Mouse (Mus musculus) heart, adult 2 months (tissue): ENCODE results near the gene Hmgb2. TPM values are rescaled to one million over a fixed set of nuclear protein-coding genes. Genes with fewer than 3 reads are reported as not detected.
"Not testable (repeated sequence)": the region's sequence is repeated elsewhere in the genome, so short reads cannot be mapped to it uniquely, and the experiment has no call there.

Source experiments
- DNase-seq, 2 experiments: peaks; one replicate each; pipeline ENCODE4 v3.0.0; 2021
- H3K27ac ChIP-seq: fragments of 200-600 bp; 2 replicates; pipeline ENCODE4 v1.8.1; 2022
- H3K27me3 ChIP-seq: fragments of 200-500 bp; 2 replicates; pipeline ENCODE4 v1.6.1; 2012; ENCODE audit warnings: mild to moderate bottlenecking, low read length, inconsistent platforms, mixed read lengths; ENCODE audit not compliant: control insufficient read depth, insufficient read depth
- H3K36me3 ChIP-seq: fragments of 200-500 bp; 2 replicates; pipeline ENCODE4 v1.6.1; 2012; ENCODE audit warnings: low read length, inconsistent platforms; ENCODE audit not compliant: control insufficient read depth, insufficient read depth
- H3K4me1 ChIP-seq: fragments of 200-500 bp; 2 replicates; pipeline ENCODE4 v1.6.1; 2011; ENCODE audit warnings: low read length; ENCODE audit not compliant: control insufficient read depth, insufficient read depth
- H3K4me3 ChIP-seq: fragments of 200-600 bp; 2 replicates; pipeline ENCODE4 v1.8.1; 2022
- H3K79me2 ChIP-seq: fragments of 200-500 bp; replicated peaks from 2 replicates; pipeline ENCODE4 v1.6.1; 2012; ENCODE audit warnings: mild to moderate bottlenecking, inconsistent platforms, low read length, moderate library complexity, mixed read lengths; ENCODE audit not compliant: control insufficient read depth, insufficient read depth
- H3K9ac ChIP-seq: fragments of 200-500 bp; 2 replicates; pipeline ENCODE4 v1.6.1; 2012; ENCODE audit warnings: low read depth, mild to moderate bottlenecking, control low read depth, inconsistent platforms, low read length, mixed read lengths
- CTCF ChIP-seq: fragments of 200-600 bp; IDR thresholded peaks from 2 replicates; pipeline ENCODE4 v1.8.1; 2022; ENCODE audit warnings: antibody characterized with exemption, mild to moderate bottlenecking, moderate library complexity
- EP300 ChIP-seq: fragments of 200-500 bp; IDR thresholded peaks from 2 replicates; pipeline ENCODE4 v1.6.1; 2011; ENCODE audit warnings: low read depth, low read length, control low read depth; ENCODE audit not compliant: insufficient read depth
- POLR2A ChIP-seq: fragments of 200-500 bp; IDR thresholded peaks from 2 replicates; pipeline ENCODE4 v1.6.1; 2011; ENCODE audit warnings: mild to moderate bottlenecking, low read depth, low read length, control low read depth; ENCODE audit not compliant: insufficient read depth
- WGBS: fragments of 180-500 bp; shearing (Covaris S2); methylation state at CpG from one replicate; pipeline ENCODE4 v1.1.7; 2018; 5-methylcytosine and 5-hydroxymethylcytosine counted together
- intact Hi-C: fragments of 180-260 bp; cut with DNase I; formaldehyde crosslinking; loops from one replicate; pipeline ENCODE4 v1.15.1; 2025
- polyA plus RNA-seq: library from polyadenylated mRNA; depleted of rRNA; stranded (reverse); fragments of >200 nt; gene quantifications from 2 replicates; pipeline ENCODE4 v1.2.3, GENCODE M21; 2012
- total RNA-seq, 2 experiments: library from RNA; stranded (reverse); gene quantifications; 2 replicates each; pipeline ENCODE4 v1.2.3; 2021

Gene Hmgb2
- total and polyA plus RNA-seq, 3 experiments = 1.1 to 9.2 (median 9.1) TPM

GRCm38 (mm10) chr8:57512141-57513056 lies 692 bp downstream of the Hmgb2 start:
- peak overlapping the region; percentile 99 for H3K27ac ChIP-seq
- H3K36me3 ChIP-seq = peaks cover 7% of the 10 kb centered on the region
- no peaks in the 10 kb centered on the region for H3K79me2 ChIP-seq
- H3K4me1 ChIP-seq = peaks cover 2% of the 10 kb centered on the region
- H3K9ac ChIP-seq = peak overlapping the region; percentile 93
- H3K27me3 ChIP-seq = no peaks in the 10 kb centered on the region
- TF ChIP-seq EP300 (no peak), POLR2A (no peak), CTCF (no peak)
- H3K4me3 ChIP-seq = peak overlapping the region; percentile 80
- DNase-seq = peak; percentile 49 to 59
- intact Hi-C loops = loop anchor here (1.0 to 5.0 kb wide), 3 partner anchors 17 to 80 kb away; partner anchors contain the start of gene Sap30
- under 1% methylated on average over 76 of the region's 96 CpGs for WGBS

DNA sequence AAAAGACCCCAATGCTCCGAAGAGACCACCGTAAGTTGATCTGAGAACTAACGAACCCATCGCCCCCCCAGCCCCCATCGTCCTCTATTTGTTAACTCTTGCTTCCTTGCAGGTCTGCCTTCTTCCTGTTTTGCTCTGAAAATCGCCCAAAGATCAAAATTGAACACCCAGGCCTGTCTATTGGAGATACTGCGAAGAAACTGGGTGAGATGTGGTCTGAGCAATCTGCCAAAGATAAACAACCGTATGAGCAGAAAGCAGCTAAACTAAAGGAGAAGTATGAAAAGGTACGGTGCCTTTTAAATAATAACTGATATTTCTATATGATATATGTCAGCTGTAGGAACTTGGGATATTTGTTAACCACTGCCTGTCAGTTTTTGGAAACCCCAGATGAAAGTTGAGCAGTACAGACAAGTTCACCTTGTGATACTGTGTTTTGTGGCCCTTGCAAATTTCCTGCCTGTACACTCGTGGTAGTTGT lies 1.5 kb downstream of the Hmgb2 start:
- H3K27me3 ChIP-seq, DNase-seq, H3K36me3 ChIP-seq, H3K79me2 ChIP-seq, H3K9ac ChIP-seq, H3K4me1 ChIP-seq: not testable (repeated sequence)
- H3K27ac ChIP-seq = peak overlapping the region; percentile 40; the same call in 1 of the 2 replicates
- intact Hi-C loops = loop anchor here (1.0 to 5.0 kb wide), 3 partner anchors 16 to 81 kb away; partner anchors contain the start of gene Sap30
- 15% methylated on average over 10 of the region's 10 CpGs for WGBS
- peak overlapping the region; percentile 80 for H3K4me3 ChIP-seq

- intact Hi-C loops, H3K36me3 ChIP-seq, H3K4me1 ChIP-seq, H3K9ac ChIP-seq, H3K79me2 ChIP-seq, DNase-seq, H3K4me3 ChIP-seq, H3K27ac ChIP-seq, H3K27me3 ChIP-seq: not testable (repeated sequence)
- WGBS = 85% methylated on average over 5 of the region's 5 CpGs
These were observed 5.0 kb downstream of the Hmgb2 start for GRCm38 (mm10) chr8:57516685-57517084.

GRCm38 (mm10) chr8:57517723-57518122 lies 6.0 kb downstream of the Hmgb2 start:
- 87% methylated on average over 3 of the region's 3 CpGs for WGBS
- H3K36me3 ChIP-seq = peaks cover 5% of the 10 kb centered on the region
- no peak overlapping the region for H3K4me3 ChIP-seq
- no peak for DNase-seq
- H3K79me2 ChIP-seq = no peaks in the 10 kb centered on the region
- TF ChIP-seq CTCF = no peak
- no peak for TF ChIP-seq POLR2A
- TF ChIP-seq EP300 = no peak
- intact Hi-C loops = no loop called here
- H3K27me3 ChIP-seq = no peaks in the 10 kb centered on the region
- H3K27ac ChIP-seq = no peak overlapping the region
- no peak overlapping the region for H3K9ac ChIP-seq
- H3K4me1 ChIP-seq = no peaks in the 10 kb centered on the region

DNA sequence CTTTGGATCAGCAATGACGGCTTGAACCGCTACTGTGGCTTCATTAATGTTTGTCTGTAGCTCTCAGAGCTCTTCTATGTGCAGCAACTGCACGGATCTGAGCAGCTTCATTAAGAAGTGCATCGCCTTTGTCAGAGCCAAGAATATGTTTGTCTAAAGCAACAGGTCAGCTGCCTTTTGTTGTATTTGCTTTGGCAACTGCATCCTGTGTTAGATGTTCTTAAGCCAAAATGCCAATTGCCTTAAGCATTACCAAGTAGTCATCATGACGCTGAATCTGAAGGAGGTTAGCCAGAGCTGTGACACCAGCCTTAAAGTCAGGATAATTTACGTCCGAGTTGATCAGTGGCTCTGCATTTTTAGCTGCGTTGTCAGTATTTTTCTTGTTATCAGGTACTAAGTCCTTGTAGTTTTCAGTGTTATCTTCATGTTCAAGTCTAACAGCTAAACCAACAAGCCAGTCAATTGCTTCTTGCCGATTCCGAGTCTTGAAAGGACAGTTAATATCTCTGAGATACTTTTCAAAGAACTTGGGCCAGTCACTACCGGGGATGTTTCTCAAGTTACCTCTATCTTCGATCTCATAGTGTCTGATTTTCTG lies 8.6 kb downstream of the Hmgb2 start:
- no peak for TF ChIP-seq CTCF
- TF ChIP-seq EP300 = no peak
- TF ChIP-seq POLR2A = no peak
- H3K4me1 ChIP-seq = no peaks in the 10 kb centered on the region
- WGBS = 54% methylated on average over 12 of the region's 12 CpGs
- H3K27ac ChIP-seq = no peak overlapping the region
- no peak overlapping the region for H3K9ac ChIP-seq
- no peaks in the 10 kb centered on the region for H3K27me3 ChIP-seq
- intact Hi-C loops = no loop called here
- H3K4me3 ChIP-seq = no peak overlapping the region
- no peak for DNase-seq
- no peaks in the 10 kb centered on the region for H3K79me2 ChIP-seq
- H3K36me3 ChIP-seq = no peaks in the 10 kb centered on the region

- no peak for DNase-seq
- no peak overlapping the region for H3K4me3 ChIP-seq
- H3K79me2 ChIP-seq = no peaks in the 10 kb centered on the region
- no peak overlapping the region for H3K27ac ChIP-seq
- H3K9ac ChIP-seq = no peak overlapping the region
- TF ChIP-seq CTCF = no peak
- TF ChIP-seq POLR2A = no peak
- no peak for TF ChIP-seq EP300
- intact Hi-C loops = no loop called here
- WGBS = 94% methylated on average over 1 of the region's 1 CpGs
- H3K4me1 ChIP-seq = peaks cover 3% of the 10 kb centered on the region
- no peaks in the 10 kb centered on the region for H3K27me3 ChIP-seq
- no peaks in the 10 kb centered on the region for H3K36me3 ChIP-seq
These were observed 16.3 kb downstream of the Hmgb2 start for GRCm38 (mm10) chr8:57528036-57528435.
